Mouse (Mus musculus) layer of hippocampus, postnatal 10 days (tissue): ENCODE results near the gene Nfic. TPM values are rescaled to one million over a fixed set of nuclear protein-coding genes. Genes with fewer than 3 reads are reported as not detected.

Experiments
- DNase-seq, 2 experiments: peaks; one replicate each; pipeline ENCODE4 v3.0.0; 2021; ENCODE audit warnings: low spot score in 2 of 2
- total RNA-seq, 2 experiments: library from RNA; stranded (reverse); gene quantifications; 2 replicates each; pipeline ENCODE4 v1.2.3; 2021

Nfic gene
- total RNA-seq, 2 experiments from 2014 or later = 51.2 to 55.8 TPM

DNA sequence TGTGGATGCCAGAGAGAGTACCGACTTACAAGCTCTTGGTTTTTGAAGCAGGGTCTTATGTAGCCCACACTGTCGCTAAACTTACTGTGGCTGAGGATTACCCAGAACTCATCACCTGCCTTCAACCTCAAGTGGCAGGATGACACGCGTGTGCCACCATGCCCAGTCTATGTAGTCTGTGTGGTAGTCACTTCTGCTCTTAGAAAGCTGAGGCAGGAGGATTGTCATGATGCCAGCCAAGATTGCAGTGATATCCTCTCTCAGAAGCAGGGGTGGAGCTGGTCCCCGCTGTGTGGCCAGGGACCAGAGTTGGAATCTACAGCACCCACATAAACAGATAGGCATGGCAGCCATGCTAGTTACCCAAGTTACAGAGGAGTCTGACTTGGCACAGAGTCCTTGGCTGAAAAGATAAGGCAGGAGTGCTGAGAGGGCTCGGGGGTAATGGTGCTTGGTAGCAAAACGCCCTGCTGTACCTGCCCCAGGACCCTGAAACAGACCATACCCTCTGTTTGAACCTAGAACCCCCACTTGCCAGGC, 30.1 kb upstream of the Nfic start:
- DNase-seq = no peak

DNA sequence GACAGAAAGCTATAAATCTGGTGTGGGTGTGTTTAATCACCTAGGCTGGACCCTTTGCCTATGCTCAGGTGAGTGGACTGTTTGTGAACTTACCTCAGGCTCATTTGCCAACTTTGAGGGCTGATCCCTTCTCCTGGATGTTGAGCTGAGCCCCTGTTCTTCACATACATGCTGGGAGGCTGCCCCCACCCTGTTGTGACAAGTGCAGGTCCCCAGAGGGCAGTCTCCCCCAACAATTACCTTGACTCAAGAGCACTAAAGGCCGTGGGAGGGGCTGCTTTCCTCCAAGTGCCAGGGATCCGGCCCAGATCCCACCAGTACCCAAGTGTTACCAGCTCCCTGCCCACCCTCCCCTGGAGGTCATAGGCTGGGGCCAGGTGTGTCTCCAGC, 29.6 kb upstream of the Nfic start:
- DNase-seq = no peak

DNA sequence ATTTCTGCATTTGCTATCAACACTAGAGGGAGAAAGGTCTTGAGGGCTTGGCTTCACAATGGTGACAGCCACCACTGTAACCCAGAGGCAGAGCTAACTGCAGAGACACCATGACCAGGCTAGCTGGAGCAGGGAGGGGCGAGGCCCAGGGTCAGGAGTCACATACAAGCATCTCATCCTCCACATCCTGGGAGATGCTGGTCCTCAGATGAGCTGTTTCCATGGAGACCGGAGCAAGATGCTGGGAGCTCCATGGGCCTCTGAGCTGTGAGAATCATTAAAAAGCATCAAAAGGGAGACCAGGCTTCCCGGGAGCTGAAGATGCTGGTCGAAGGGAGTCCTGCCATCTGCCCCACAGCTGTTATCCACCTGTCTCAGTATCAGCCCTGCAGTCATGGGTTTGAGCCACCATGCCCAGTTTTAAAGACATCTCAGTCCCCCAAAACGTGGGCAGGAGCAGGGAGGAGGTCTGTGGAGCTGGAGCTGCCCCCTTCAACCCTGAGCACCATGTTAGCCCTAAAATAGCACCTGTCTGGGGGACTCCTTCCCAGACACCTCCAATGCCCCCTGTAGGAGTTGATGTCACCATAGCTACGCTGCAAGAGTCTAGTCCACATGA, 29.1 kb upstream of the Nfic start:
- DNase-seq = no peak

DNA sequence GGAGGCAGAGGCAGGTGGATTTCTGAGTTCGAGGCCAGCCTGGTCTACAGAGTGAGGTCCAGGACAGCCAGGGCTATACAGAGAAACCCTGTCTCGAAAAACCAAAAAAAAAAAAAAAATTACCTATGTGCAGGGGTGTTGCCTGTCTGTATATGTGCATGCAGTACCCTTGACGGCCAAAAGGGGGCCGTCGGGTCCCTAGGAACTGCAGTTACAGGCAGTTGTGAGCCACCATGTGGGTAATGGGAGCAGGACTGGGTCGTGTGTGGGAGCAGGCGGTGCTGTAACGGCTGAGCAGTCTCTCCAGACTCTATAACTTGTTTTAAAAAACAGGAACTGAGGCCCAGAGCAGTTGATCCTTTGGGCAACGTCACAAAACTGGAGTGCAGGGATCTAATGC, 28.5 kb upstream of the Nfic start:
- DNase-seq = peak in 1 of 2 experiments; percentile 67

DNA sequence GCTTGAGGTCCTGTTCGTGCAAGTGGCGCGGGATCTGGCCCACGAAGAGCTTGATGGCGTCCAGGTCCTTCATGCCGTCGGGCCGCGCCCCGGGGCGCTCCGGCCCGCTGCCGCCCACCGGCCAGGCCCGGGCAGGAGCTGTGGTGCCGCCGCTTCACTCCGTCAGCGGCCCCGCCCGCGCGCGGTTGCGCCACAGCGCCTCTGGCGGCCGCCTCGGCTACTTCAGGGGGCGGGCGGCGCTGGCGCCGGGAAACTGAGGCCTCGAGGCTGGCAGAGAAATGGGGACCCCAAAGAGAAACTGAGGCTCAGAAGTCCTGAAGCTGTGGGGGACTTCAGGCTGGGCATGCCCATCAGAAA, 27.1 kb upstream of the Nfic start, which contains the start of gene Celf5:
Celf5 (minus strand) TSS at position 177 of the 357 bp plus-strand sequence.
- peak; percentile 72 to 86 for DNase-seq

DNA sequence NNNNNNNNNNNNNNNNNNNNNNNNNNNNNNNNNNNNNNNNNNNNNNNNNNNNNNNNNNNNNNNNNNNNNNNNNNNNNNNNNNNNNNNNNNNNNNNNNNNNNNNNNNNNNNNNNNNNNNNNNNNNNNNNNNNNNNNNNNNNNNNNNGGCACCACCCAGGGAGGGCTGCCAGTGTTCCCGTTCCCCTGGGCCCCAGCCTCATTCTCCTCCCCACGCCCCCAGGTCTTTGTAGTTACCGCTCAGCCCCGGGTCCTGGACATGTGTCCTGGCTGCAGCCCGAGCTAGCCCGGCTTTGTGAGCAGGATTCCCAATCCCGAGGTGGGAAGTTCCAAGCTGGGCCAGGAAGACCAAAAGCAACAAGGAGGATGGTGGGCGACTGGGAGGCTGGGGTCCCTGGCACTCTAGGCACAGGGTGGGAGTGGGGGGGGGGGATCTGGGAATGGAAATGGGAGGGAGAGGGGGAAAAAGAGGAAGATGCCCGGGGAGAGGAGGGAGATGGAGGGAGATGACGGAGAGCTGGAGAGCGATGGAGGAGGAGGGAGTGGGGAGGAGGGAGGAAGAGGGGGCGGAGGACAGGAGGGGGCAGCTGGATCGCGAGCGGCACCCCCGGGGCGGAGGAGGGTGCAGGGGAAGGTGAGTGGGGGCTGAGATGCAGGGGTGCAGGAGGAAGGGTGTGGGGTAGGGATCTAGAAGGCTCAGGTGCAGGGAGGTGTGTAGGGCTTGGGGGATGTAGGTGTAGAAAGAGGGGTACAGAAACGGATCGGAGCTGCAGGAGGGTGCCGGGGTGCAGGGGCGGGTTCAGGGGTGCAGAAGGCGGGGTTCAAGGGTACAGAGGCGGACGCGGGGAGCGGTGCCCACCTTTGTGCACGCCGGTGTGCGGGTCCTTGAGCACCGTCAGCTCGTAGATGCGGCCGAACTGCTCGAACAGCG, 26.4 kb upstream of the Nfic start:
- DNase-seq = peak; percentile 49

DNA sequence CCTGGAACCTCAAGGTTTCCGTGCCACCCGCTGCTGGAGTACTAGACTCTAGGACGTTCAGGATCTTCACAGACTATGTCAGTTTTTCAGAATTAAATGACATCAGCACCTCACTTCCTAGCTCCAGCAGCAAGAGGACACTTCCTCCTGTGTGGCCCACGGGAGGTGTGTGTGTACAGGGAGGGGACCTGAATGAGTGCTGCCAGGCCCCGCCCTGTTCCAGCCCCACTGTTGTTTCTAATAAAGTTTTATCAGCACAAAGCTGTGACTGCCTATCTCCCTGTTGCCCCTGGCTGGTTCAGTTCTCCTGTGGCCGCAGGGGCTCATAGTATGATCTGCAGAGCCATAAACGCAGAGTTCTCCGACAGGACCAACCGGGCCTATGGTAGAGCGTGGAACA, 19.0 kb upstream of the Nfic start:
- DNase-seq = no peak

DNA sequence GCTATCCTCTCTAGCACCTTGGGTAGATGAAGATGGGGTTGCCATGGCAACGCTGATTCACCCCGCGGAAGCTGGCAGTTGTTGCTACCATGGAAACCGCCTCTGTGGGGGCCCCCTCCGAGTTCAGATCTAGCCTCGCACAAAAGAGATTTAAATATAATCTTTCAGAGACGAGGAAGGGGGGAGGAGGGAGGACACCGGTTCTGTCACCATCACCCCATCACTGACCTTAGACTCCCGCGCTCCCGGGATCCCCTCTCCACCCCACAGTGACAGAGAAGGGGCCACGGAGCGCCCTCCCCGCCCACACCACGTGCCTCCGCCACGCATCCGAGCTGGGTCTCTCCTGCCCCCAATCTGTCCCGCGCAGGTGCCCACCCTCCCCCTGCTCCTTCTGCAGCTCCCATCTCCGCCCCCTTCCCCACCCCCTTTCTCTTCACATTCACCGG, 17.6 kb upstream of the Nfic start:
- peak; percentile 74 to 77 for DNase-seq

DNA sequence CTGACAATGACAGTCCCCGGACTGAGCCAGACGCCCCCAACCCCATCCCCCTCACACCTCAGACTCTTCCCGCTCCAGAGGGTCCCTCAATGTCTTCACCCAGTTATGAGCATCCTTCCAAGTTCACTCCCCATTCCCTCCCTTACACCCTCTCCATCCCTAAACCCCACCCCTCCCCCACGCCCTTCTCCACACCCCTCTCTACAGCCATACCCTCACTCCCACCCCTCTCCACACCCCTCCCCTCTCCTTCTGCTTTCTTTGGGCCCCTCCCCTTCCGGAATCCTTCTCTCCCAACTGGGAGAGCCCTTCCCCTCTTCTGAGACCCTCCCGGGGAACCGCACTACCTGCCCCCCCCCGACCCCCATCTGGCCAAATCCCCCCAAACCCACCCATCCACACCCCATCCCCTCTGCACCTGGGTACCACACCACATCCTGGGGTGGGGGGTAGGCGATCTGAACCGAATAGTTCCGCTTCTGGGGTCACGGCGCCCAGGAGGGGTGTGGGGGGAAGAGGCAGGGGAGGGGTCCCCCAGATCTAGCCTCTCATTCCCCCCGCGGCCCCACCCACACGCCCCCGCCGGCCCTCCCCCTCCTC, 17.1 kb upstream of the Nfic start:
- DNase-seq = no peak

DNA sequence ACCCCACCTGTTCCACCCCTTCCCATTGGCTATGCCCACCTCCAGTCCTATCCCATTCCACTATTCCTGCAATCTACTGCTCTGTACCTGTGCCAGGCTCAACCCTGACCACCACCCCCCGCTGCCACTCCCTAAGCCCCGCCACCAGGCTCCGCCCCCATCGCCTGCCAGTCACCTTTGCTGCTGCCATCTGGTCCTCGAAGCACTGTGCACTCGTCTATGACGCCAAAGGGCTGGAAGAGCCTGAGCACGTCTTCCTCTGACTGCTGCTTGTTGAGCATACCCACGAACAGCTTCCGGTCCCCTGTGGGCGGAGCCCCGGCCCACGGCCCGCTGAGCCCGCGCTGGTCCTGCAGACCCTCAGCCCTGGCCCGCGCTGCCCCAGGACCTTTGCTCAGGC, 15.0 kb upstream of the Nfic start:
- no peak for DNase-seq

DNA sequence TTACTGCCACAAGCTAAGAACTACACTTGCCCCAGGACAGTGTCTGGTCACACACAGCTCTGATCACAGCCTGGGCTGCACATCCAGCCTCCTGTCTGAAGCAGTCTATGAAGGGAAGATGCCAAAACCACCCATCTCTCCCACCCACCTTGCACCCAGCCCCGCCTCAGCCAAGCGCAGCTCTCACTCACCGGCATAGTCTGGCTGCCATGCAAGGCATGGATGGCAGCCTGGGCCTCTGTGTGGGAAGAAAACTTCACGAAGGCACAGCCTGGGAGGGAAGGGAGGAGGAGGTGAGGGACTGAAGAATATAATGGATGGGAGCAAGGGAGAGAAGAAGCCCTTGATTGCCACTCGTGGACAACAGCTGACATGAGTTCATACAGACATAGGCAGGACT, 13.8 kb upstream of the Nfic start:
- DNase-seq = no peak

DNA sequence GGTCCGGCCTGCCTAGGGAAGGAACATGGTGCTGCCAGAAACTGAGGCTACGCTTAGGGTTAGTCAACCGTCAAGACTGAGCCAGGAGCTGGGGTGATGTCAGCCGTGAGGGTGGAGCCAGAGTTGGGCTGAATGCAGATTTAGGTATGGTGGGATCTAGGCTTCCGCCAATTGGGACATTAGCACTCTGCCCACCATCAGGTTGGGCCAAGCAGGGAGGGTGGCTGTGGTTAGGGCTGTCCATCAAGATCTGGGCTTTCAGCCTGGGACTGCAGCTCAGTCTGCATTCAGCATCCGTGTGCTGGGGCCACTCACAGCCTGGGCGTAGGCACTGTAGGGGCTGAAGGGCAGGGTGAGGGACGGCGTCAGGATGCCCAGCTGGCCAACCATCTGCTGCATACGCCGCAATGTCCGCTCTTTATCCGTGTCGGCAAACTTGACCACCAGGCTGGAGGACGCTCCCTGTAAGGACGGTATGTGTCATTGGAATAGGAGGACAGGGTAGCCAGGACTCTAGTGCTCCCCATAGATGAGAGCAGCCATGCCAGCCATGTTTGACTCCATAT, 12.3 kb upstream of the Nfic start:
- no peak for DNase-seq

DNA sequence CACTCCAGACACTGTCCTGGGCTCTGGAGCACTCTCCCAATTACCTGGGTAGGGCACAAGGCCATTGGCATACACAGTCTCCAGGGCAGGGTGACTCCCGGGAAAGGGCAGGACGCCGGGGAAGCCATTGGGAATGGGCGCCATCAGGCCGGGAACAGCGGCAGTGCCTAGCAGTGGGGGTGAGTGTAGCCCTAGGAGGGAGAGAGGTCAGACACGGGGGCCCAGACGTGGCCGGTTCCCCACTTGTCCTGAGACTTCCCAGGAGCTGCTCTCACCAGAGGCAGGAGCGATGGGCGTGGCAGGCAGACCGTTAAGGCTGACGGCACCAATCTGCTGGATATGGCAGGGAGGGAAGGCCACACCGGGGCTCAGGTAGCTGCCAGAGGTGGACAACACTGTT, 11.4 kb upstream of the Nfic start:
- no peak for DNase-seq

DNA sequence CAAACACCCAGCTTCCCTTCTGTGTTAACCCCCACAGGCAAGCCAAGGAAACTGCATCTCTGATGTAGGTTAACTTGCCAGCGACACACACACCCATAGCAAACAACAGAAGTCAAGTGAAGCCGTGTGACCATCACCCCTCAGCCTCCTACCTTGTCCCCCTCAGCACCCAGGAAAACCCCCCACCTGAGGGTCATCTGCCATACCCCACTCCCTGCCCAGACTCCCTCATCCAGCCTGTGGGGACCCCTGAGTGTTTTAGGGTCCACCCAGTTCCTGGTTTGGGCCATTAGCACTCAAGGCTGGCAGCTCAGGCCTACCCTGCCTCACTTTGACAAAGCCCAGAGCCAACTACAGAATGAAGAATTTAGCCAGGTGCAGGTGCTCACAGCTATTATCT, 10.6 kb upstream of the Nfic start:
- peak in 1 of 2 experiments; percentile 11 for DNase-seq

DNA sequence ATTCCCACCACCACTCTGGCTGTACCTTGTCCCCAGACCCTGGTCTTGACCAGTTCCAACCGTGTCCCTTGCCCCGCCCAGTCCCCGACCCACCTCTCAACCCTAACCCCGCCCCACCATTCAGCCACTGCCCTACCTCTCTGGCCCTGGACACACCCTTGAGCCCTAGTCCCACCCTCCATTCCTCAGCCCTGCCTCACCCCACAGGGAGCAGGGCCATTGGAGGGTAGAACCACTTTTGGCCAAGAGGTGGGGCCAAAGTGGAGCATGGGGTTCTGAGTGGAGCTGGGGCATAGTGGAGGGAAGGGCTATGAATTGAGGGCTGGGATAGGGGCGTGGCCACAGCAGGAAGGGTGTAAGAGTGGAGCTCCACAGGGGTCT, 9.8 kb upstream of the Nfic start:
- DNase-seq = peak in 1 of 2 experiments; percentile 15

DNA sequence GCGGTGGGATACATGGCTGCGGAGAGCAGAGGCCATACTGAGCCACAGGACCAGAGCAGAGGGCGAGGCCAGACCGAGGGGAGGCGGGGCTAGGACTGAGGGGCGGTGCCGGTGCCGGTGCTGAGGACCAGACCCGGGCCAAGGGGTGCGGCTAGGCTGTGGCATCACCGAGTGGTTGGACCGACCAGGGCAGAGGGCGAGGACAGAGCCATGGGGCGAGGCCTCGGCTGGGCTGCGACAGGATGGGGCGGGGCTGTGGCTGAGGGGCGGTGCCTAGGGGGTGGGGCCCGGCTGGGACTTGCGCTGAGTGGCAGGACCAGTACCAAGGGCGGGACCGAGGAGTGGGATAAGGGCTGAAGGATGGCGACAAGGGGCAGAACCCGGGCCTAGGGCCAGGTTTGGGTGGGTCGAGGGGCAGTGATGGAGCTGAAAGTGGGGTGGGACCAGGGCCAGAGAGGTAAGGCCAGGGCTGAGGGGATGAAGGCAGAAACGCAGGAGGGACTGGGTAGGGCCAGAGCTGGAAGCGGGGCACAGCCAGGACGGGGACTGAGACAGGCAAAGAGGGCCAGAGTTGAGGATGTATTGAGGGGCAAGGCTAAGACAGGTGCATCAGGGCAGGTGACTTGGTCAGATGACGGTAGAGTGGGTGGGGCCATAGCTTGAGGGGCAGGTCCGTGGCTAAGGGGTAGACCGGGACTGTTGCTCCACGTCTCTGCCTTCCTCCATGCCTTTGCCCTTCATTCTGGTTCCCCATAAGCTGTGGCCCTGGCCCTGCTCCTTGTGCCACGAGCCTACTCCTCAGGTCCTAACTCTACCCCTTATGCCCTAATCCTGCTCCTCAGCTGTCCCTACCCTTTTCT, 9.2 kb upstream of the Nfic start:
- peak; percentile 30 to 49 for DNase-seq

DNA sequence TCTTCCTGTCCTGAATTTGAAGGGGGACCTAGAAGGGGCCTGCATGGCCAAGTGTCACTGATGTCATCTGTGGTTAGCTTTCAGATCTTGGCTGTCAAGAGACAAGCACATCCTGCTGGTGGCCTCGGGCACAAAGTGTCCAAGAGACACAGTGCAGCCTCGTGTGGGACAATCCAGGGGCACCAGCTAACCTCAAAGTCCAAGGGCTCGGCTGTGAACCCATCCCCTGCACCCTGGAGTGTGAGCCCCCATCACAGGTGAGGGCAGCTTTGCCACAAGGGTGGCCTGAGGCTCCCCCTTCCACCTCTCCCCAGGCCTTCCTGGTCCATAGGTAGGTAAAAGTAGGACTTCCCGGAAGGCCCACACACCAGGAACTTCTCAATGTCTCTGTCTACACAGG, 8.1 kb upstream of the Nfic start:
- peak; percentile 7 to 14 for DNase-seq

DNA sequence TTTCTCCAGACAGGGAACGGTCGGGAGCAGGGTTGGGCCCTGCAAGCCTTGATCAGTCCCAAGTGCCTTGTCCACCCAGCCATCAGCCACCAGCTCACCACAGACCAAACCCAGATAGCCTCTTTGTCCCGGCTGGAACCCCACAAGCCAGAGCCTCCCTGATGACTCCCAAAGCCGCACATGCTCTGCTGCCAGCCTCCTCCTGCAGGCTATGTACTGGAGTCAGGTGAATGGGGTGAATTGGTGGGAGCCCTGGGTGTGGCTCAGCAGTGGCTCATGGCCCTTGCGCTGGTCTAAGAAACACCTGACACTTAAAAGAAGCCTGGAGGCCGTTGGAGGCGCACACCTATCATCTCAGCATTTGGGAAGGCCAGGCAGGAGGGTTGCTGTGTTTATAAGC, 7.5 kb upstream of the Nfic start:
- peak in 1 of 2 experiments; percentile 10 for DNase-seq

DNA sequence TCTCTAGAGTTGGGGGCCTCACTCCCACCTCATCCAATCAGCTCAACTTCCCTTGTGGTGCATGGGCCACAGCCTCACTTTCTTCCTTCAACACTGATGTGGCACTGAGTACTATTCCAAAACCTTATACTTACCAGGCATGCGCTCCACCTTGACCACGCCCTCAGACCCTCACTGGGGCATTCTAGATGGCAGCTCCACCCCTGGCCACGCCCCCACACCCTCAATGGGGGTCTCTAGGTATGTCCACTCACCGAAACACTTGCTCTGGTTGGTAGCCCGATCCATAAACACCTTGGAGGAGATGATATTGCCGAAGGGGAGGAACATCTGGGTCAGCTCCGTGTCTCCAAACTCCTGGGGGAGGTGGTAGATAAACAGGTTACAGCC, 7.0 kb upstream of the Nfic start:
- peak in 1 of 2 experiments; percentile 8 for DNase-seq

DNA sequence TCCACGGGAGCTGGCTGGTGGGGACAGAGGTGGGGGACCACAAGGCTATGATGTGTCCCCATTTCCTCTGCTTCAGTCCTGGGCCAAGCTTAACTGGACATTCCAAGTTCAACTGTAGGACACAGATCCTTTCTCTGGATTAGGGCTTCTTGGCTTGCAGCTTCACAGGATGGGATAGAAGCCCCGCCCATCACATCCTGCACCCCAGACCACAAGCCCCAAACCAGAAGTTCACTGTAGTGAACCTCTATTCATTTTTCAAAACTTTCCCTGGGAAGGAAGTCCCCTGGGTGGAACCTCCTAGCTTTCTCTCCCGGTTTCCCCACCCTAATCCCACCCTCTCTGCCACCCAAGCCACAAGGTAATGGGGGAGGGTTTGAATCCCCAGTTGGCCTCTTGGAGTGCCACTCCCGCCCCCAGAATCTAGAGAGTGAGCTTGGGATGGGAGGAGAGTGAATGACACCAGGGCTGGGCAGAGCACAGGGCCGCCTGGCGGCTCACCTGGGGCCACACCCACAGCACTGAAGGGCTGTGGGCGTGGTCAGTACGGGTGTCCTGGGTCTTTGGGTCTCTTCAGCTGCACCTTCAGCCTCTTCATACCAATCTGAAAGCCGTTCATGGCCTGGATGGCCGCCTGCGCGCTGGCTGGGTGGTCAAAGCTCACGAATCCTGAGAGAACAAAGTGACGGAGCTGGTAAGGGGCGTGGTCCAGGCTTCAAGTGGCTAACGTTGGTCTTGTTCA, 6.4 kb upstream of the Nfic start:
- peak in 1 of 2 experiments; percentile 19 for DNase-seq
